Mouse (Mus musculus) Patski (cell line): ENCODE measurements around the gene Smim24. TPM values are rescaled to one million over a fixed set of nuclear protein-coding genes. Genes with fewer than 3 reads are reported as not detected.

Source experiments
- ATAC-seq: fragments of 100-300 bp; one replicate; pipeline ENCODE4 v1.8.0; 2021
- CTCF ChIA-PET: fragments of 350-600 bp; sonication (Branson Sonifier 250); formaldehyde crosslinking; loops from one replicate; lab custom pipeline; 2022; ENCODE audit warnings: inconsistent platforms; lab: Charles Lee
- POLR2A ChIA-PET: fragments of 350-600 bp; sonication (Branson Sonifier 250); formaldehyde crosslinking; loops from one replicate; lab custom pipeline; 2022; ENCODE audit warnings: antibody characterized with exemption, inconsistent platforms; lab: Charles Lee
- DNase-seq: peaks from one replicate; pipeline ENCODE4 v3.0.0-alpha.2; 2011; ENCODE audit warnings: low read depth, low spot score
- H3K27me3 ChIP-seq: fragments of 371-371 bp; one replicate; pipeline ENCODE4 v1.5.1; 2021
- CTCF ChIP-seq: fragments of 100-300 bp; IDR thresholded peaks from one replicate; pipeline ENCODE4 v1.5.1; 2021
- in situ Hi-C: fragments of 300-500 bp; cut with MboI; formaldehyde crosslinking; loops from 3 replicates; pipeline ENCODE4 v1.11.1; 2018; ENCODE audit warnings: low pct_unique_long_range_greater_than_20kb, mixed read lengths
- polyA plus RNA-seq: library from polyadenylated mRNA; unstranded; gene quantifications from one replicate; pipeline ENCODE4 v1.2.3, GENCODE M21; 2021

The Smim24 gene
- polyA plus RNA-seq, 1 experiment from 2014 or later, result 0.18 TPM

- POLR2A ChIA-PET, result interaction anchor here (1.3 to 1.4 kb wide), 2 partner anchors 11 to 13 kb away, joined by 3 to 4 read pairs; partner anchors contain the start of gene Fzr1
- CTCF ChIA-PET, result no interaction called here
Observed at GRCm38 (mm10) chr10:81365073-81365472, 27.8 kb upstream of the Smim24 start.

GRCm38 (mm10) chr10:81365672-81366476, 27.0 kb upstream of the Smim24 start, which contains the start of gene 4930404N11Rik:
Gene 4930404N11Rik, minus strand, starts transcription at chr10:81365816.
- POLR2A ChIA-PET, result interaction anchor here (1.4 kb wide), 1 partner anchor 10 kb away, joined by 4 read pairs; no protein-coding TSS in a partner anchor

More at GRCm38 (mm10) chr10:81365073-81365472, 27.8 kb upstream of the Smim24 start:
- no peak for ATAC-seq
- no peak for DNase-seq
- TF ChIP-seq CTCF, result no peak
- in situ Hi-C loops, result no loop called here
- no peaks in the 10 kb centered on the region for H3K27me3 ChIP-seq

GRCm38 (mm10) chr10:81366477-81367206, 26.2 kb upstream of the Smim24 start:
- no peaks in the 10 kb centered on the region for H3K27me3 ChIP-seq
- no peak for TF ChIP-seq CTCF
- ATAC-seq (no peak), DNase-seq (no peak)
- in situ Hi-C loops, result no loop called here
- ChIA-PET CTCF (no interaction called here), POLR2A (interaction anchor here (1.4 kb wide), 1 partner anchor 9 kb away, joined by 4 read pairs; no protein-coding TSS in a partner anchor)

More at GRCm38 (mm10) chr10:81365672-81366476, 27.0 kb upstream of the Smim24 start, which contains the start of gene 4930404N11Rik:
- ATAC-seq, result peak; percentile 12
- in situ Hi-C loops, result no loop called here
- CTCF ChIA-PET, result no interaction called here
- H3K27me3 ChIP-seq, result no peaks in the 10 kb centered on the region
- TF ChIP-seq CTCF, result no peak
- no peak for DNase-seq

- POLR2A ChIA-PET, result no interaction called here
- in situ Hi-C loops, result no loop called here
Observed at GRCm38 (mm10) chr10:81367207-81367495, 25.7 kb upstream of the Smim24 start.

GRCm38 (mm10) chr10:81375322-81375721, 17.5 kb upstream of the Smim24 start:
- DNase-seq (no peak), ATAC-seq (no peak)
- in situ Hi-C loops, result no loop called here
- TF ChIP-seq CTCF, result no peak
- H3K27me3 ChIP-seq, result no peaks in the 10 kb centered on the region
- CTCF ChIA-PET, result interaction anchor here (2.0 kb wide), 1 partner anchor 83 kb away, joined by 5 read pairs; the partner anchor contains the start of gene Pip5k1c
- POLR2A ChIA-PET, result interaction anchor here (1.5 kb wide), 1 partner anchor 9 kb away, joined by 4 read pairs; the partner anchor contains the start of gene 4930404N11Rik

More at GRCm38 (mm10) chr10:81367207-81367495, 25.7 kb upstream of the Smim24 start:
- no peak for TF ChIP-seq CTCF
- CTCF ChIA-PET, result no interaction called here
- ATAC-seq, result no peak
- no peaks in the 10 kb centered on the region for H3K27me3 ChIP-seq
- no peak for DNase-seq

- in situ Hi-C loops, result no loop called here
- ATAC-seq (no peak), DNase-seq (no peak)
- CTCF ChIA-PET, result interaction anchor here (1.5 to 2.0 kb wide), 2 partner anchors 15 to 84 kb away, joined by 3 to 5 read pairs; partner anchors contain the start of gene Pip5k1c
- no peaks in the 10 kb centered on the region for H3K27me3 ChIP-seq
- POLR2A ChIA-PET, result interaction anchor here (1.1 to 1.5 kb wide), 3 partner anchors 11 to 16 kb away, joined by 3 to 4 read pairs (median 3); partner anchors contain the start of gene 4930404N11Rik
- no peak for TF ChIP-seq CTCF
Observed at GRCm38 (mm10) chr10:81376561-81377361, 16.1 kb upstream of the Smim24 start.

- ATAC-seq, result no peak
- no peak for DNase-seq
- ChIA-PET POLR2A (interaction anchor here (1.1 to 1.3 kb wide), 2 partner anchors 13 to 17 kb away, joined by 3 read pairs; no protein-coding TSS in a partner anchor), CTCF (interaction anchor here (1.5 to 2.0 kb wide), 2 partner anchors 16 to 85 kb away, joined by 3 to 5 read pairs; partner anchors contain the start of gene Pip5k1c)
- no peak for TF ChIP-seq CTCF
- no peaks in the 10 kb centered on the region for H3K27me3 ChIP-seq
- in situ Hi-C loops, result no loop called here
Observed at GRCm38 (mm10) chr10:81377362-81377664, 15.5 kb upstream of the Smim24 start.

- in situ Hi-C loops, result no loop called here
- H3K27me3 ChIP-seq, result no peaks in the 10 kb centered on the region
- ChIA-PET CTCF (interaction anchor here (0.8 to 1.9 kb wide), 6 partner anchors 12 to 89 kb away, joined by 3 to 7 read pairs (median 3); partner anchors contain the start of gene Pip5k1c), POLR2A (interaction anchor here (1.0 to 1.3 kb wide), 3 partner anchors 14 to 75 kb away, joined by 3 to 4 read pairs (median 3); no protein-coding TSS in a partner anchor)
- no peak for TF ChIP-seq CTCF
- DNase-seq (no peak), ATAC-seq (peak; percentile 3)
Observed at GRCm38 (mm10) chr10:81377793-81378552, 14.9 kb upstream of the Smim24 start, which contains the start of gene Fzr1. Gene Fzr1, minus strand, starts transcription at chr10:81378516.
